In the genomic region with DNA sequence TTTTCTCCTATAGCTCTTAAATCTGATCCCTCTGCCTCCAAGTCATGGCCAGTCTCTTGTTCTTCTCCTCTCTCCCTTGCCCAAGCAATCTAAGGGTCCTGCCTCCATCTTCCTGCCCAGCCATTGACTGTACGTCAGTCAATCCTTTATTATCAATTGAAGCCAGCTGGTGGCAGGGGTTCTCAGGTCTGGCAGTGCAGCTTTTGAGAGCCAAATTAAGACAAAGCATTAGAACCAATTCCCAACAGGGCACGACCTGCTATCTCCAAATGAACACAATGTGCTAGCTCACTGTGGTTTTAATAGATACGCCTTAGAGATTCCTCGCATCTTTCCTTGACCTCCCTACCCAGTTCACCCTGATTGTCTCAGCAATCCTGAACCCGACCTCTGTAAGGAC, we compare ENCODE assay signal across 25 mouse cellular contexts.
DNase-seq lines count a peak whose midpoint lies in the region; ATAC-seq and TF ChIP-seq lines count a peak whose summit lies in the region.
"Had no signal": no experiment of that assay in that cellular context is flagged by ENCODE, and none has a peak within 500 bp of the region (broad histone marks: within the 10 kb centered on the region; RNA-seq: fewer than 3 reads in every experiment).

No protein-coding gene starts in this region.

- no peak for TF ChIP-seq CTCF in layer of hippocampus, adult 2 months (conservative IDR thresholded peaks at IDR 0.05)
- no peak for TF ChIP-seq CTCF in testis, adult 2 months (IDR thresholded peaks at IDR 0.05; ENCODE audit: control insufficient read depth, insufficient read depth, insufficient replicate concordance, low read depth, low read length)

- no peaks in the 10 kb centered on the region for H3K36me3 ChIP-seq in testis, adult 2 months (ENCODE audit: control insufficient read depth, insufficient read depth, low read length)
- H3K36me3 ChIP-seq in macrophage (ENCODE audit: inconsistent target) = peaks cover 13% of the 10 kb centered on the region; the same call in 1 of the 2 replicates
- H3K36me3 ChIP-seq in forebrain, embryonic 10.5 days (replicated peaks) = no peaks in the 10 kb centered on the region
- H3K36me3 ChIP-seq: embryonic facial prominence, embryonic 13.5 days; heart, embryonic 13.5 days; midbrain, embryonic 10.5 days; midbrain, embryonic 15.5 days; neural tube, embryonic 15.5 days had no signal

- peaks cover 44% of the 10 kb centered on the region; the same call in 1 of the 2 replicates for H3K79me2 ChIP-seq in macrophage (ENCODE audit: inconsistent target)

- ATAC-seq in CD4-positive, CD25-positive, alpha-beta regulatory T cell, adult 4 months = no peak
- ATAC-seq: inflammation-experienced regulatory T-cells, adult 6 months; lung, postnatal 0 days; midbrain, embryonic 15.5 days had no signal

- no peaks in the 10 kb centered on the region; the same call in 1 of the 2 replicates for H3K4me1 ChIP-seq in testis, adult 2 months (ENCODE audit: control insufficient read depth, insufficient read depth, low read length)
- 0 out of 2 replicates have a peak, but pooled peaks cover 3% of the 10 kb centered on the region for H3K4me1 ChIP-seq in forebrain, embryonic 10.5 days
- H3K4me1 ChIP-seq: midbrain, embryonic 10.5 days; midbrain, embryonic 15.5 days; neural tube, embryonic 15.5 days had no signal

- no peak for TF ChIP-seq POLR2A in testis, adult 2 months (IDR thresholded peaks at IDR 0.05; ENCODE audit: control insufficient read depth, low read depth, low read length)

- 66% methylated on average over 5 of the region's 5 CpGs for WGBS in macrophage (ENCODE audit: missing documents)
- WGBS in forebrain, embryonic 10.5 days = 70% methylated on average over 5 of the region's 5 CpGs

- H3K9me3 ChIP-seq in forebrain, embryonic 10.5 days = no peaks in the 10 kb centered on the region
- H3K9me3 ChIP-seq: embryonic facial prominence, embryonic 13.5 days; heart, embryonic 13.5 days; midbrain, embryonic 10.5 days; midbrain, embryonic 15.5 days; neural tube, embryonic 15.5 days had no signal

- H3K27ac ChIP-seq in layer of hippocampus, adult 2 months = peak overlapping the region; percentile 46; the same call in 1 of the 2 replicates
- H3K27ac ChIP-seq in testis, adult 2 months (ENCODE audit: control insufficient read depth, insufficient read depth, low read depth, low read length) = peak overlapping the region; percentile 41; the same call in 1 of the 2 replicates
- peak overlapping the region; percentile 95 for H3K27ac ChIP-seq in macrophage
- no peak overlapping the region for H3K27ac ChIP-seq in forebrain, embryonic 10.5 days
- H3K27ac ChIP-seq: embryonic facial prominence, embryonic 13.5 days; heart, embryonic 13.5 days; hindbrain, embryonic 14.5 days; midbrain, embryonic 10.5 days; midbrain, embryonic 15.5 days; neural tube, embryonic 15.5 days; stomach, postnatal 0 days had no signal

- DNase-seq in layer of hippocampus, adult 2 months (ENCODE audit: low spot score in 2 of 2) = no peak
- no peak for DNase-seq in layer of hippocampus, postnatal 14 days (ENCODE audit: low spot score in 2 of 2)
- DNase-seq in testis, postnatal 10 days (ENCODE audit: low spot score) = no peak
- DNase-seq in layer of hippocampus, postnatal 25 days (ENCODE audit: extremely low spot score in 1 of 2, low spot score in 1 of 2) = no peak
- DNase-seq in forebrain, embryonic 10.5 days (ENCODE audit: extremely low spot score, low spot score) = no peak
- DNase-seq: adrenal gland, adult 8-10 months; gastrocnemius, postnatal 10 days; kidney, adult 18-20 months; layer of hippocampus, postnatal 36 days; left cerebral cortex, postnatal 4 days; retina, postnatal 1 day; right cerebral cortex, postnatal 14 days; thymus, postnatal 14 days had no signal

- H3K4me3 ChIP-seq in layer of hippocampus, adult 2 months = no peak overlapping the region
- H3K4me3 ChIP-seq in testis, adult 2 months (ENCODE audit: control insufficient read depth, low read depth, low read length) = no peak overlapping the region
- H3K4me3 ChIP-seq in macrophage (ENCODE audit: inconsistent target) = no peak overlapping the region
- H3K4me3 ChIP-seq in forebrain, embryonic 10.5 days = no peak overlapping the region
- H3K4me3 ChIP-seq: embryonic facial prominence, embryonic 13.5 days; heart, embryonic 13.5 days; midbrain, embryonic 10.5 days; midbrain, embryonic 15.5 days; neural tube, embryonic 15.5 days had no signal

- H3K27me3 ChIP-seq in testis, adult 2 months (ENCODE audit: control insufficient read depth, insufficient read depth, low read length) = no peaks in the 10 kb centered on the region
- no peaks in the 10 kb centered on the region for H3K27me3 ChIP-seq in forebrain, embryonic 10.5 days (ENCODE audit: poor library complexity, severe bottlenecking)
- H3K27me3 ChIP-seq: embryonic facial prominence, embryonic 13.5 days; heart, embryonic 13.5 days; midbrain, embryonic 15.5 days; neural tube, embryonic 15.5 days had no signal
